Mouse (Mus musculus) right cerebral cortex, adult 2 months (tissue): ENCODE data around the gene Ece1.

Experiments
- DNase-seq, 2 experiments: peaks; one replicate each; pipeline ENCODE4 v3.0.0; 2021 to 2022; ENCODE audit warnings: low spot score in 2 of 2

Gene Ece1

DNA sequence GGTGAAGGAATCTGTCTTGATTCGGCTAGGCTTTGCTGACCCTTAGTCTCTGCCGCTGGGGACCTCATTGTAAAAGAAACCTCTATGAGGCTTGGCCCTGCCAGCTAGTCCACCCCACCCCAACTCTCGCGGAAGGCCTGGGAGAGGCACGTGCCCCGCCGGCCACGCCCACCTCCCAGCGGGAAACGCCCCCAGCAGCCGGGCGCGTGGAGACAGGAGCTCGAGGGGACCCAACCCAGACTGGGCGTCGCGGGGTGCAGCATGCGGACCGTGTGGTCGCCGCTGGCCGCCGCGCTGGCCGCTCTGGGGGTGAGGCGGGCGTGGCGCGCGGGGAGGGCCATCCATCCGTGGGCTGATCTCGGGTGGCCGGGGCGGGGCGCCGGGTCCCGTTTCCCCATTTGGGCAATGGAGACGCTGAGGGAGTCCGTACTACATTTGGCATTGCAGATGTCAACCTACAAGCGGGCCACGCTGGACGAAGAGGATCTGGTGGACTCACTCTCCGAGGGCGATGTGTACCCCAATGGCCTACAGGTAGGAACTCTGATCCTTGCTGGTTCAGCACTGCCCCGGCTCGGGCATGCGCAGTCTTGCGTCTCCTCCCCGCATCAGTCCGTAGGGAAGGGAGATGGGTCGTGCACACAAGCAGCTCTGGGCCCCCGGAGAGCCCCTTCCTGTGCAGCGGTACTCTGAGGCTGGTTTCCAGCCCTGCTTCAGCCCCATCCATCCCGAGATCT lies 51.5 kb downstream of the Ece1 start:
- peak in 1 of 2 experiments; percentile 27 for DNase-seq

DNA sequence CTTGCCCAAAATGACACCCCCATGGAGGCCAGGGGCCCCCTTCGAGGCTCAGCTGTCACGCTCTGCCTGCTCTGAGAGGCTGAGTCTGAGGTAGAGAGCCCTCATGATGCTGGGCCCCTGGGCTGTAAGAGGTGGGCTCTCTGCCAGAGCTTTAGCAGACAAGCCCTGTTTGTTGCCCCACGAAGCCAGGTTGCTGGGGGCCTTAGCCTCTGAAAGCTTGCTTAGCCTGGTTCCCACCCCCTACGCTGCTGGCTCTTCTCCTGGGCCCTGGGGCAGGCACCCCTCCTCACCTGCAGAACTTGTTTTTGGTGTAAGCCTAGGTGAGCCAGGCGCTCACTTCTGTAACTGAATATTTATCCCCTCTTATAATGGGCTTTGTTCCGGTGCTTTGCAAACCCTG lies 55.6 kb downstream of the Ece1 start:
- DNase-seq: no peak

DNA sequence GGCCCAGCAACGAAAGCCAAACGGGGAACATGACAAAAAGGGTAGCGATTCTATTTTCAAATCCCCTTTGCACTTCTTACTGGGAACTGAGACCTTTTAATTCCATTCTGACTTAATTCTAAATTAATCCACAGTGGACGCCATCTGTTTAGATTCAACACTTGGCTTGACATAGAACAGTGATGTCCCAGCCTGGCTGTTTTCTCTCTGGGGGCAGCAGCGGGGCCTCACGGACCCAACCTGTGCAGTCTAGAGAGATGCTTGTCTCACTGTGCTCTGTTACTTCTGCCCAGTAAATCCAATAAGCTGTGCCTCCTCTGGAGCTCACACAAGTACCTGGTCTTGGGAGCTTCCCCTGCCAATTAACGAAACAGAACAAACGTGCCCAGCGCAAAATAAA lies 56.5 kb downstream of the Ece1 start:
- no peak for DNase-seq

DNA sequence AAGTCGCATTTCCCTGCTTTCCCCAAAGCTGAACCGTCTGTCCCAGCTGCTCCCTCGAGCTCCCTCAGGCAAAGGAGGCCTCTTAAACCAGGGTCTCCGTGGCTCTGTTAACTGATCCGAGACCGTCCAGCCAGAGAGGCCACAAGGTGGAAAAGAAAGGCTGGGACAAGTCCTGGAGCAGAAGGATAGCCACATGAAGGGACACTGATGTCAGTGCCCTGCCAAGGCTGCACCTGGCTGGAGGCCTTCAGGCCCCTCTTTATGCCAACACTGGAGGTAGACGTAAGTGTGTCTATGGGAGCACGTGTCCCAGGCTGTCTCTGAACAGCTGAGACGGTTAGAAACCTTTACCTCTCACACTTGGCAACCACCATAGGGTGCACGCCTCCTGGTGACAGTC lies 57.1 kb downstream of the Ece1 start:
- no peak for DNase-seq

DNA sequence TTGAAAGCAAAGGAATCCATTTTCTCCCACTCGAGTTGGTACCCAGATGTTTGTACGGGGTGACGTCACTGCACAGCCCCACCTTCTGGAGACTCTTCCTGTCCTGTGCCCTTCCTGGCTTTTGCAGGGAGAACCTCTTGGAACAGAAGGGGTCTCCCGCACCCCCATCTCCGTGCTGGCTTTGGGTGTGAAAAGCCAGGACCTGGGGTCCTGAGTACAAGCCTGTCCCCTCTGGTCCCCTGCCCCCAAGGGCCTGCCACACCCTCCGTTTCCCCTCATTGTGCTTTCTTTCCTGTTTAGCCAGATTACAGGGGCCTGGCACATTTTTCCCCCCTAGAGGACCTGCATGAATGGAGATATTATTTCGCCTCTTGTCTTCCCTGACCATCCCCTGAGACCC lies 58.0 kb downstream of the Ece1 start:
- DNase-seq: no peak

DNA sequence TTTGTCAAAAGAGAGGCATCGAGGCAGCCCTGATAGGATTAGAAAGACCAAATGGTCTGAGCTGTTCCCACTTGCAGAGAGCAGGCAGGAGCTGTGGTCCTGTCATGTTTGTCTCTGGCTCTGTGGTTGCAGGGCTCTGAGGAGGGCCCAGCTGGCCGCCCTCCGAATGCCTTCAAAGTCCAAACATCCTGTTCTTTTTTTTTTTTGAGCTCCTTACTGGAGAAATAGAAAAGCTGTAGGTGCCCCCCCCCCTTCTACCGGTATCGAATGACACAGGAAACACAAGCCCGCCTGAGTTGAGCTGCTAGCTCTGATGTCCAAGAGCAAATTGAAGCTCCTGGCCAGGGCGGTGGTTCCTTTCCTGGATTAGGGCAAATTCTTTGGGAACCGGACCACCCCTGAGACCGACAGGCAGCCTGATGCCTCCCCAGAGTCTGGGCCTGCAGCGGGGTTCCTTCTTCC lies 58.5 kb downstream of the Ece1 start:
- DNase-seq: no peak

DNA sequence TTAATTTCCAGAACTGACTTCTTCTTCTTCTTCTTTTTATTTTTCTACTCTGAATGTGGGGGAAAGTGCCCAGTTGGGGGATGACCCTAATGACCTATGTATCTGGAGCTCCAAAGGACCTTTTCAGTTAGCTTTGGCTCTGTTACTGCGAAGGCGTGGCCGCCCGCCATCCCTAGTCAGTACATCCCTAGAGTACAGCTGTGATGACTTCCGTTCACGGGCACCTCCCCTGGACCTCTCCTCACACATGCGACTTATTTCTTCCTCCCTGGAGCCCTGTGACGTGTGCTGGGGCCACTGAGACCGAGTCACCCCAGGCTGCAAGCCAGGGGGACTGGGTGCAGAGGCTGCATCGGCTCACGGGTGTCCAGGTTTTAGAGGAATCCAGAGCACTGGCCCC lies 59.5 kb downstream of the Ece1 start:
- no peak for DNase-seq

DNA sequence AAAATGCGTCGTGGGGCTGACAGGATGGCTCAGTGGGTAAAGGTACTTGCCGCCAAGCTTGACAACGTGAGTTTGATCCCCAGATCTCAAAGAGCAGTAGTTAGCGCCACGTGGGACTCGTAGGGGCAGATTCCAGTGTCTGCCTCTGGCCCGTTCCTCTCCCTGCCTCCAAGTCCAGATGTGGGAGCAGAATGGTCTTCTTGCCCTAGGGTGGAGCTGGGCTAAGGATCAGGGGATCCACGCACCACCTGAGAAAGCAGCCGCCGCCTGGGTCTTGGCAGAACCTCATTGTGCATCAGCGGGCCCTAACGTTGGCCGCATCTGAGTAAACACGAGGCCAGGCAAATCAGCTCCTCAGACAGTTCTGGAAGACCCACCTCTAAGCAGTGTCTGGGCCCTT lies 61.0 kb downstream of the Ece1 start:
- no peak for DNase-seq

DNA sequence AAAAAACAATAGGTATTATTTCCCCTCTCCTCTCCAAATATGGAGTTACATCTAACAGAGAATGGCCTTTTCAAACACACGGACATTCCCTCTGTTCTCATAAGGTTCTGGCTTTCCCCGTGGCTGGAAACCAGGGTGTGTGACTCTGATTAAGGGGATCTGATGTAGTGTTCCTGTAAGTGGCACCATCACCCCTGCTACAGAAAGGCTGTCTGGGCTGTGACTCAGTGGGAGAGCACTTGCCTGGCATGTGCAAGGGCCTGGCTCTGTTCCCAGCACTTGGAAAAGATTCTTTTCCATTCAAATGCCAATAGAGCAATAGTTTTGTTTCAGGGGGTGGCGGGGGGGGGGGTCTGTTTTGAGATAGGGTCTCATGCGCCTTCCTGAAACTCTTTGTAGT lies 63.1 kb downstream of the Ece1 start:
- DNase-seq: no peak

DNA sequence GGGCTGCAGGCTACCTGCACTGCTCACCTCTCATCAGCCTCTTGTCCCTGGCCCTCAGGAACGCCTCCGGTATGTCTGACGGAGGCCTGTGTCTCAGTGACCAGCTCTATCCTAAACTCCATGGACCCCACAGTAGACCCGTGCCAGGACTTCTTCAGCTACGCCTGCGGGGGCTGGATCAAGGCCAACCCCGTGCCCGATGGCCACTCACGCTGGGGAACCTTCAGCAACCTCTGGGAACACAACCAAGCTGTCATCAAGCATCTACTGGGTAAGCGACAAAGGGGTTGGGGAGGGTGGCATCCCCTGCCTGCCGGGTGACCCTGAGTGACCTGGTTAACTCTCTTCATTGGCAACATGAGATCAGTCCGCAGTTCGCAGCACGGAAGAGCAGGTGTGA lies 64.1 kb downstream of the Ece1 start:
- no peak for DNase-seq

DNA sequence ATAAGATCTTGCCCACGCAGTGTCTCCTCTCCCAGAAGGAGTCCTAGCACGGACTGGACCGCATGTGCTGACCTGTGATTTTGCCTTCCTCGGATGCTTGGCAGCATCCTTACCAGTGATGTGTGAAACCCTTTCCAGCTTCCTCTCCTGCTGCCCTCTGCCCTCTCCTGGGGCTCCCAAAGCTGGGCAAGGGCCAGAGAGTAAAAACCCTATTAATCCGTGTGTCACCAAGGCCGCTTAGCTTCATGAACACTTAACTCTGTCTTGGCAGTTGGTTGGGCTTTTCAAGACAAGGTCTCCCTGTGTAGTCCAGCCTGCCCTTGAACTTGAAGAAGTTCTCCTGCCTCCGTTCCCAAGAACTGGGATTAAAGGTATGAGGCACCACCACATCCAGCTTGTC lies 65.1 kb downstream of the Ece1 start:
- DNase-seq: no peak

DNA sequence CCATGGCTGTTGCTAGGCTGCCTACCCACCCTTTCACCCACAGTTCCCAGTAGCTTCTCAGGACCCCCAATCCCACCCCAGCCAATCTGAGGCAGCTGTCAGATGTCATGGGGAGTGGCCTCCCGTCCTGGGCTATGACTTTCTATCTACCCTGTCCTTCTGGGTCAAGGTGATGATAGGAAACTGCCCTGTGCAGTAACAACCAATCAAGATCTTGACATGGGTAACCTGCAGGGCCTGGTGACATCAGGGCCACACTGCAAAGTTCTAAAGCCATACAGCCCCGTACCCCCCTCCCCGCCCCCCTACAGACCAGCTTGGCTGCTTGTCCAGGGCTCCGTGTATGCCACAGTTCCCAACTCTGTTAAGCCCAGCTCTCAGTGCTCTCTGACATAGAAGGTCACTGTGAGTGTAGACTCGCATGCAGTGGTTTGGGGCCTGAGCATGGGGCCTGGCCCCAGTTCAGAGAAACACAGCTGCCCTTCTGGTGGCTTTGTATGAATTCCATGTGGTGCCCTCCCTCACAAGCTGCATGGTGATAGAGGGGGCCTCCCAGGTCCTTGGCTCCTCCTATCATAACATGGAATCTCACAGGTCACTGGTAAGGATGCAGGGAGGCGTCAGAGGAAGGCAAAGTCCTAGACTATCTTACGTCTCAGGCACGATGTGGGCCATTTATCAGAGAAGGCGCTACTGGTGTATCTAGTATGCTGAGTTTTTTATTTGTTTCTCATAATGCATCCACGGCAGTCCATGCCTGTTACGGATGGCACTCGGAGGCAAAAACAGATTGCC lies 65.9 kb downstream of the Ece1 start:
- no peak for DNase-seq

DNA sequence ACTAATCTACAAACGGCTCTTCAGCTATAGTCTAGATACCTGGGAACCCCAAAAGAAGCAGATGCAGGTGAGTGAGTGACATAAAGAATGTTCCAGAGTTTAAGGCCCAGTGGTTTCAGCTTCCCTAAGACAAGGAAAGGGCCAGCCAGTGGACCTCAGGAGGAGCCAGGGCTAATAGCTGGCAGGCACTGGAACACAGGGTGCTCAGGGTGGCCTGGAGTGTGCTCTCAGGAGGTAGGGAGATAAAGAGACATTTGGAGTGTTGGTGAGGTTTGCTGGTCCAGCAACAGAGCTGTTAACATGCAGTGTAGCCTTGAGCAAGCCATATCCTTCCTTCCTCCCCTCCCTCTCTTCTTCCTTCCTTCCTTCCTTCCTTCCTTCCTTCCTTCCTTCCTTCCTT lies 66.8 kb downstream of the Ece1 start:
- DNase-seq: no peak

DNA sequence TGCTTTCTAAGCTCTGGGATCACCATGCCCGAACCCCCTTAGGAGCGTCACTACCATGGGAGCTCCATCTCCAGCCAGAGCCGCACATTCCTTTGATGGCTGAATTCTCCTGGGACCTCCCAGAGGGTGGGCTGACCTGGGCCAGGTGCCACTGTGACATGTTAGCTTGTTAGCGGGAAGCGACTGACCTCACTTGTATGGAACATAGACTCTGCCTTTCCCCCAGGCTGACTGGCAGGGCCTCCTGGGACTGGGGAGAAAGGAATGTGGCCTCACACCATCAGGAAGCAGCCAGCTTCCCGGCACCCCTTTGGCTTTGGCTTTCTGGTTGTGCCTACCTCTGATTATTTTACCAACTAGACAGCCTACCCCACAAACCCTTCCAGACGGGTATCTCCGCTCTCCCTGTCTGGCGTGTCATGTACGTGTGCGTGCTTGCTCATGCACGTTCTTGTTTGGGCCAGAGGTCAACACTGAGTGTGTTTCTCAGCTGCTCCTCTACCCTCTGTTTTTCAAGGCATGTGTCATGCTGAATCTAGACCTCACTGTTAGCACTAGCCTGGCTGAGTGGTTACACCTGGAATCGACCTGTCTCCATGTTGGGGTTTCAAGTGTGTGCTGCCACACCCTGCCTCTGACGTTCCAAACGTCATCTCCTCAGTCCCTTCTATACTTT lies 67.4 kb downstream of the Ece1 start:
- no peak for DNase-seq

DNA sequence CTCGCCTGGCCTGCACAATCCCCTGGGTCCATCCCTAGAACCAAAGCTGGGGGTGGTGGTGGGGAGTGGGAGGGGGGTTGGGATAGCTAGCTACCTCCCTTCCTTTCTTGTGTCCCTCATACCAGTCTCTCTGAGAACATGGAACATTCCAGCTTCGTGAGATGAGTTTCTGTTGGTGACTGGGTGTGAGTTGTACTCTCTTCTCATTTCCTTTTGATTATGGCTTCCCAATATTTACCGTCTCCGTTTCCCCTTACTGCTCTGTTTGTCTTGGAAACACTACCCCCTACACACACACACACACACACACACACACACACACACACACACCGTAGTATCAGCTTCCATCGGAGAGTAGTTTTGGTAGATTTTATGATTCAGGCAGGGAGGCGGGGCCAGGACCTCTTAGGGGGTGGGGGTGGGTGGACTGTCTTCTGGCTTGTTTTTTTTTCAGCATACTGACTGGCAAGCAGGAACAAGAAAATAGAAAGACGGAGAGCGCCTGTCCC lies 68.5 kb downstream of the Ece1 start:
- DNase-seq: no peak

DNA sequence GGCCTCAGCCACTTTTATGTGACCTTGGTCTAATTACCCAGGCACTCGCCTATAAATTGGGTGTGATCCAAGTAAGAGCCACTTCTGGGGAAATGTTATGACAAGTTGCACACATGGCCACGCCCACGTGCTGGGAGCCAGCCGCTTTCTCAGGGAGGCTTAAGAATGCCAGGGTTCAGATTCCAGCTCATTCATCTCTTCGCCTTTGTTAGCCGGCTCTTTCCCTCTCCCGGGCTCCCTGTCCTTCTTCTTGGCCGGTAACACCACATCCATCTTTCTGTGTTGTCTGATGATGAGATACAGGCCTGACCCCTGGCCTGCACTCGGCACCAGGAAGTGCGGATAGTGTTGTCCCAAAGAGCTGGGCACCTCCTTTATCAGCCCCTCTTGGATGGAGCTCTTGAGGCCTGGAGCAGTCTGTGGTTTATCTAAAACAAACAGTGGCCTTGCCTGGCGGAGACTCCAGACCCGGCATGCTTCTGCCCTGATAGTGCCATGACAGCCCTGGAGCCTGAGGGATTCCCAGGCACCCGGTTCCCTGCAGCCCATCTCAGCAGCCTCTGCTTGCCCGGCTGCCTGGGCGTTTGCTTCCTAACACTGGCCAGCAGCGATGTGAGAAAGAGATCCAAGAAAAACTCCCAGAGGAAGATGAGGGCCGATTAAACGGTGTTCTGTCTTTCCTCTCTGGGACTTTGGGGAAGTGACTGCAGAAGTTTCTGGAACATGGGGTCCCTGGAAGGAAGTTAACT lies 69.1 kb downstream of the Ece1 start:
- DNase-seq: peak in 1 of 2 experiments; percentile 38

DNA sequence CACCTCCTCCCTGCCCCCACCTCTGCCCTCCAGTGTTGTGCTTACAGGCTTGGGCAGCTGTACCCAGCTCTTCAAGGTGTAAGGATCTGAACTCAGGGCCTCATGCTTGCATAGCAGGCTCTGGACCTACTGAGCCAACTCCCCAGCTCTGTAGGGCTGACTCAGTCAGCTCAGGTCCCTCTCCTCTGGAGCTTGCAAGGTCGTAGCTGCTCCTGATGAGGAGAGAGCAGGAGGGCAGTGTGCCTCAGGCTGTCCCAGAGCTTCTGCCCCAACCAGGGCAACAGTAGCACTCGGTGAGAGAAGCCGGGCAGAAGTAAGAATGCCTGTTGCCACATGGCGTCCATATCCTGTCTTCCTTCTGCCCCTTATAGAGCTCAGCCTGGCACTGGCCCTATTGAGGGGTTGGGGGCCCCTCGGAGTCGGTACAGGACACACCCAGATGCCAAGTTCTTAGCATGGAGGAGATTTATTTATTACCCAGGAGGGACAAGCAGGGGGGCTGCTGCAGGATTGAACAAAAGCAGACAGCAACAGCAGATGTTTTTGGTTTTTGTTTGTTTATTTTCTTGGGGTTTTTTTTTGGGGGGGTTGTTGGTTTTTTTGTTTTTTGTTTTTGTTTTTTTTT lies 70.6 kb downstream of the Ece1 start:
- DNase-seq: no peak

DNA sequence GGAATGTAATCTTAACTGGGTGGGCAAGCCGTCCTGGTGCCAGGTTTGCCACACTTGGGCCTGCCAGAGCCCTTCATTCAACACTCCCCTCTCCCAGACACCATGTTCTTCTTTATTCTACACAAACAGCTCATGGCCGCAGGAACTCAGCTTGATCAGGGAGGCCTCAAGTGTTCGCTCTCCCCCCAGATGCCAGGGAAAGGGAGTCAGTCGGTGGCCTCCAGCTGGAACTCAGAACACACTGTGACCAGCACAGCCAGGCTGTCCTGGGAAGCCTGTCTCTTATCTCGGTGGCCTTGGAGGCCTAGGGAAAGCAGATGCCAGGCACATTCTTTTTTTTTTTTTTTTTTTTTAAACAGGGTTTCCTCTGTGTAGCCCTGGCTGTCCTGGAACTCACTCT lies 71.3 kb downstream of the Ece1 start:
- DNase-seq: no peak

DNA sequence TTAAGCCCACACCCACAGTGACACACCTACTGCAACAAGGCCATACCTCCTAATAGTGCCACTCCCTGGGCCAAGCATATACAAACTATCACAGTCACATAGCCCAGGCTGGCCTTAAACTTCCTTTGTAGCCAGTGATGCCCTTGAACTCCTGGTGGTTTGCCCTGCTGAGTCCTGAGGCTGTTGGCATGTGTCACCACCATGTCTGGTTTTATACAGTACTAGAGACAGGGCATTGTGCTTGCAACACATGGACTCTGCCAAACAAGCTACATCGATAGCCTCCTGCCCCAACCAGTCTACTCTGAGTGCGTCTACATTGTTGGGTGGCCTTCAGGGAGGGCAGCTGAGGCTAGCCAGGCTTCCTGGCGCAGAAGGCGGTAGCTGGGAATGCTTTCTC lies 74.1 kb downstream of the Ece1 start:
- DNase-seq: no peak

DNA sequence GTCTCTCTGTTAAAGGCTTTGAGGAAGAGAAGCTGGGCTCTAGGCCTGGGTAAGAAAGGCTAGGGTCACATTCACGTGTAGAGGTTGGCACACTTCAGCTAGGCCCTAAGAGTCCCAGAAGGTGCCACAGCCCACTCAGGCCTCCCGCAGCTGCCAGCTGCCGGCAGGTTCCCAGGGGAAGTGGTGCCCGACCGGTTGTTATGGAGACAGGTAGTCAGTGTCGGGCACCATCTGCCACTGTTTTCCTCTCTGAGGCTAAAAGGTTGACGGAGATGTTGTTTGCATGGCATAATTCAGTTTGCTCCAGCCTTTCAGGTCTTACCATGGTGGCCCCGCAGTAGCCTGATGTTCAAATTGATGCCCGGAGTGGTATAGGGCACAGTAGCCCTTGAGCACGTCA lies 78.0 kb downstream of the Ece1 start:
- no peak for DNase-seq

DNA sequence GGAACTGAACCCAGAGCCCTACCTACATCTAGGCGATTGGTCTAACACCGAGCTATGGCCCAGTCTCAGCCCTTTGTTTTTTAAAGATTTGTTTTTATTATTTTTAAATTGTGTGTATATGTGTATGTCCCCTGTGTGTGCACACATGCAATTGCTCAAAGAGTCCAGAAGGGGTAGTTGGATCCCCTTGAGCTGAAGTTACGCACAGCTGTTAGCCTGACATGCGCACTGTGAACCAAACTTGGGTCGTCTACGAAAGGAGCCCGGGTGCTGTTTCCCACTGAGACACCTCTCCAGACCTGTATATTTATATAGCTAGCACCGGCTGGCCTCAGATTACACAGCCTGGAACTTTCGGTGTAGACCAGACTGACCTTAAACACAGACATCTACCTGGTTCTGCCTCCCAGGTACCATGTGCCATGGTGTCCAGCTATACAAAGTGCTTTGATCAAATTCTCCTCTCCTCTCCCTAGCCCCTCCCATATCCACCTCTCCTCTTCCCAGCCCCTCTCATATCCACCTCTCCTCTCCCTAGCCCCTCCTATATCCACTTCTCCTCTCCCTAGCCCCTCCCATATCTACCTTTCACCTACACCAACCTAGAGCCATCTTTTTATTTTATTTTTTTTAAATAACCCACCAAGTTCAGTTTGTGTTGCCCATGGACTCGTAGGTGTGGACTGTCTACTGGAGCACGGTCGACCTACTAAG lies 79.3 kb downstream of the Ece1 start:
- no peak for DNase-seq
